ENCODE assay signal across 18 mouse cellular contexts in the genomic region with DNA sequence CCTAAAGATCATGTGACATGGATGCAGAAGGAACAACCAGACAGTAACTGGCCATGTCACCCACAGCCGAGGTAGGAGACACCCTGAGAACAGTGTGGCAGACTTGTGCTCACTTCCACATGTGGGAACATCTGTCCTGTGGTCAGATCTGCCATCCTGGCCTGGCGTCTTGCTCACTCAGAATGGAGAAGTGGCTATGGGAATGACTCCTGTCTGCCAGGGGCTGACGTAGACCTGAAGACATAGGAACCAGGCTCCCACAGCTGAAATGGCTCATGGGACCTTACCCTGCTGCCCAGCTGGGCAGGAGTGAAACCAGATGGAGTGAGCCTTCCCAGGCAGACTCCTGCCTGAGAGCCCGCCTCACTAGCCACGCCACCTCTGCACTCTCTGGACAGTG.
DNase-seq lines count a peak whose midpoint lies in the region; ATAC-seq and TF ChIP-seq lines count a peak whose summit lies in the region.
"Had no signal": no experiment of that assay in that cellular context is flagged by ENCODE, and none has a peak within 500 bp of the region (broad histone marks: within the 10 kb centered on the region; RNA-seq: fewer than 3 reads in every experiment).

No protein-coding gene starts in this region.

- no peaks in the 10 kb centered on the region for H3K36me3 ChIP-seq in heart, embryonic 11.5 days (ENCODE audit: control insufficient read depth, insufficient read depth, low read length)
- H3K36me3 ChIP-seq in liver, postnatal 0 days (replicated peaks; ENCODE audit: insufficient read depth, low read length) = no peaks in the 10 kb centered on the region
- H3K36me3 ChIP-seq in heart, embryonic 12.5 days = no peaks in the 10 kb centered on the region
- no peaks in the 10 kb centered on the region for H3K36me3 ChIP-seq in forebrain, embryonic 15.5 days
- H3K36me3 ChIP-seq: forebrain, embryonic 12.5 days; heart, embryonic 13.5 days; liver, embryonic 12.5 days had no signal

- no peak for ATAC-seq in heart, embryonic 11.5 days (replicated peaks; ENCODE audit: insufficient number of reproducible peaks, low FRiP score, low TSS enrichment)
- ATAC-seq in liver, postnatal 0 days = peak; percentile 31; the same call in 1 of the 2 replicates
- no peak for ATAC-seq in heart, embryonic 12.5 days (ENCODE audit: insufficient number of reproducible peaks, low FRiP score)
- 0 out of 2 replicates have a peak, but pooled peaks have one; percentile 26 for ATAC-seq in neutrophil, adult 5-6 weeks (ENCODE audit: extremely low read depth, insufficient number of reproducible peaks, low FRiP score, poor library complexity, severe bottlenecking)
- no peak for ATAC-seq in forebrain, embryonic 15.5 days (replicated peaks)
- ATAC-seq: liver, embryonic 12.5 days; Patski had no signal

- DNase-seq in heart, adult 18-20 months = peak; percentile 18 to 67
- no peak for DNase-seq in liver, postnatal 0 days
- DNase-seq in liver = no peak
- no peak for DNase-seq in B cell, adult 2 months
- DNase-seq: cerebellum, adult 2 months; kidney, adult 18-20 months; lung, embryonic 14.5 days; midbrain, embryonic 14.5 days had no signal

- H3K4me2 ChIP-seq in heart, embryonic 11.5 days = no peak overlapping the region
- H3K4me2 ChIP-seq in liver, postnatal 0 days (ENCODE audit: low read depth, low read length) = no peak overlapping the region
- H3K4me2 ChIP-seq in heart, embryonic 12.5 days = no peak overlapping the region
- no peak overlapping the region for H3K4me2 ChIP-seq in forebrain, embryonic 15.5 days (replicated peaks)
- H3K4me2 ChIP-seq: forebrain, embryonic 12.5 days; heart, embryonic 13.5 days; liver, embryonic 12.5 days; lung, embryonic 14.5 days had no signal

- TF ChIP-seq CTCF in liver, postnatal 0 days (IDR thresholded peaks at IDR 0.05; ENCODE audit: low read depth) = no peak

- H3K9ac ChIP-seq in heart, embryonic 11.5 days (ENCODE audit: low read depth, low read length) = no peak overlapping the region
- no peak overlapping the region for H3K9ac ChIP-seq in liver, postnatal 0 days (replicated peaks)
- 0 out of 2 replicates have a peak overlapping the region, but pooled peaks have one; percentile 15 for H3K9ac ChIP-seq in heart, embryonic 12.5 days
- H3K9ac ChIP-seq in forebrain, embryonic 15.5 days (replicated peaks) = no peak overlapping the region
- H3K9ac ChIP-seq: forebrain, embryonic 12.5 days; heart, embryonic 13.5 days; liver, embryonic 12.5 days; lung, embryonic 14.5 days had no signal

- H3K27ac ChIP-seq in heart, embryonic 11.5 days (ENCODE audit: low read depth, low read length) = no peak overlapping the region
- no peak overlapping the region for H3K27ac ChIP-seq in liver, postnatal 0 days (ENCODE audit: low read depth)
- H3K27ac ChIP-seq in heart, embryonic 12.5 days (ENCODE audit: poor library complexity, severe bottlenecking) = no peak overlapping the region
- H3K27ac ChIP-seq in forebrain, embryonic 15.5 days (replicated peaks) = no peak overlapping the region
- H3K27ac ChIP-seq: forebrain, embryonic 12.5 days; heart, embryonic 13.5 days; liver, embryonic 12.5 days; macrophage; stomach, postnatal 0 days had no signal

- no peaks in the 10 kb centered on the region for H3K9me3 ChIP-seq in heart, embryonic 11.5 days (replicated peaks; ENCODE audit: control insufficient read depth, low read length)
- 0 out of 2 replicates have a peak, but pooled peaks cover 3% of the 10 kb centered on the region for H3K9me3 ChIP-seq in liver, postnatal 0 days (ENCODE audit: low read length)
- H3K9me3 ChIP-seq in heart, embryonic 12.5 days (replicated peaks) = peaks cover 9% of the 10 kb centered on the region
- no peaks in the 10 kb centered on the region for H3K9me3 ChIP-seq in forebrain, embryonic 15.5 days
- H3K9me3 ChIP-seq: heart, embryonic 13.5 days had no signal

- peaks cover 13% of the 10 kb centered on the region; the same call in 1 of the 2 replicates for H3K27me3 ChIP-seq in heart, embryonic 11.5 days (ENCODE audit: control insufficient read depth, insufficient read depth, low read length)
- 0 out of 2 replicates have a peak, but pooled peaks cover 2% of the 10 kb centered on the region for H3K27me3 ChIP-seq in liver, postnatal 0 days (ENCODE audit: insufficient read depth, low read length)
- H3K27me3 ChIP-seq in heart, embryonic 12.5 days (replicated peaks) = peaks cover 27% of the 10 kb centered on the region
- no peaks in the 10 kb centered on the region for H3K27me3 ChIP-seq in forebrain, embryonic 15.5 days
- H3K27me3 ChIP-seq: Patski had no signal

- TF ChIP-seq EP300 in liver, postnatal 0 days (IDR thresholded peaks at IDR 0.05; ENCODE audit: low read depth) = no peak

- H3K4me3 ChIP-seq in heart, embryonic 11.5 days (ENCODE audit: low read depth, low read length) = no peak overlapping the region
- no peak overlapping the region for H3K4me3 ChIP-seq in liver, postnatal 0 days (ENCODE audit: low read depth, low read length)
- H3K4me3 ChIP-seq in heart, embryonic 12.5 days = no peak overlapping the region
- H3K4me3 ChIP-seq in forebrain, embryonic 15.5 days = no peak overlapping the region
- H3K4me3 ChIP-seq: forebrain, embryonic 12.5 days; heart, embryonic 13.5 days; liver, embryonic 12.5 days had no signal

- WGBS in heart, embryonic 11.5 days (ENCODE audit: insufficient replicate concordance) = 64% methylated on average over 5 of the region's 5 CpGs
- 40% methylated on average over 5 of the region's 5 CpGs for WGBS in liver, postnatal 0 days (ENCODE audit: insufficient replicate concordance)
- 67% methylated on average over 5 of the region's 5 CpGs for WGBS in heart, embryonic 12.5 days
- WGBS in forebrain, embryonic 15.5 days = 88% methylated on average over 5 of the region's 5 CpGs

- H3K4me1 ChIP-seq in heart, embryonic 11.5 days (ENCODE audit: control insufficient read depth, insufficient read depth, low read length) = no peaks in the 10 kb centered on the region
- no peaks in the 10 kb centered on the region for H3K4me1 ChIP-seq in liver, postnatal 0 days (ENCODE audit: insufficient read depth)
- H3K4me1 ChIP-seq in heart, embryonic 12.5 days (replicated peaks) = no peaks in the 10 kb centered on the region
- H3K4me1 ChIP-seq in forebrain, embryonic 15.5 days = no peaks in the 10 kb centered on the region
- H3K4me1 ChIP-seq: forebrain, embryonic 12.5 days; heart, embryonic 13.5 days; liver, embryonic 12.5 days had no signal

Comparison
In these comparisons a context has a peak if more than half of its experiments do, and no peak if none do; other contexts are left out.
1. DNase-seq: peak in heart, adult 18-20 months (2 of 2); none in liver, postnatal 0 days (single experiment), liver (single experiment) and B cell, adult 2 months (0 of 2).
2. ATAC-seq: peak in liver, postnatal 0 days (single experiment) and neutrophil, adult 5-6 weeks (single experiment); none in heart, embryonic 11.5 days (single experiment), heart, embryonic 12.5 days (single experiment) and forebrain, embryonic 15.5 days (single experiment).